Mouse (Mus musculus): ENCODE measurements around the gene Tnfaip2.

GRCm38 (mm10) chr12:111445161-111445889 is 3.1 kb downstream of the Tnfaip2 start:
- no peak for TF ChIP-seq POLR2A (IDR thresholded peaks at IDR 0.05; ENCODE audit: extremely low read depth, insufficient read depth, low read length)
- TF ChIP-seq CTCF (IDR thresholded peaks at IDR 0.05; ENCODE audit: low read depth, low read length): no peak

Data from liver, adult 2 months (tissue).